Mouse (Mus musculus): ENCODE results near the gene Tfap2e. TPM values are rescaled to one million over a fixed set of nuclear protein-coding genes. Genes with fewer than 3 reads are reported as not detected.

The Tfap2e gene
- polyA plus RNA-seq, 1 experiment, result 0.39 TPM

- H3K36me3 ChIP-seq (ENCODE audit: control insufficient read depth, insufficient read depth, low read length, poor library complexity, severe bottlenecking), result no peaks in the 10 kb centered on the region
- no peaks in the 10 kb centered on the region for H3K4me1 ChIP-seq (ENCODE audit: control insufficient read depth, insufficient read depth, low read length)
- no peaks in the 10 kb centered on the region for H3K9me3 ChIP-seq (replicated peaks; ENCODE audit: control insufficient read depth, insufficient read depth, low read length, poor library complexity, severe bottlenecking)
- no peak overlapping the region for H3K4me3 ChIP-seq (ENCODE audit: low read depth, low read length)
- H3K27ac ChIP-seq (ENCODE audit: insufficient read depth, low read length), result no peak overlapping the region
- H3K27me3 ChIP-seq (ENCODE audit: control insufficient read depth, insufficient read depth, low read length, poor library complexity, severe bottlenecking), result no peaks in the 10 kb centered on the region
- H3K9ac ChIP-seq (ENCODE audit: low read depth, poor library complexity, severe bottlenecking), result no peak overlapping the region
- TF ChIP-seq CTCF (IDR thresholded peaks at IDR 0.05; ENCODE audit: low read depth, low read length), result no peak
- TF ChIP-seq POLR2A (IDR thresholded peaks at IDR 0.05; ENCODE audit: insufficient read depth, low read length), result no peak
- TF ChIP-seq EP300 (IDR thresholded peaks at IDR 0.05; ENCODE audit: insufficient read depth, low read depth, low read length), result no peak
Measured at GRCm38 (mm10) chr4:126775182-126775581, 39.1 kb upstream of the Tfap2e start.

- no peak overlapping the region for H3K9ac ChIP-seq (ENCODE audit: low read depth, poor library complexity, severe bottlenecking)
- no peaks in the 10 kb centered on the region for H3K27me3 ChIP-seq (ENCODE audit: control insufficient read depth, insufficient read depth, low read length, poor library complexity, severe bottlenecking)
- H3K27ac ChIP-seq (ENCODE audit: insufficient read depth, low read length), result no peak overlapping the region
- no peaks in the 10 kb centered on the region for H3K4me1 ChIP-seq (ENCODE audit: control insufficient read depth, insufficient read depth, low read length)
- no peaks in the 10 kb centered on the region for H3K9me3 ChIP-seq (replicated peaks; ENCODE audit: control insufficient read depth, insufficient read depth, low read length, poor library complexity, severe bottlenecking)
- H3K36me3 ChIP-seq (ENCODE audit: control insufficient read depth, insufficient read depth, low read length, poor library complexity, severe bottlenecking), result no peaks in the 10 kb centered on the region
- TF ChIP-seq EP300 (IDR thresholded peaks at IDR 0.05; ENCODE audit: insufficient read depth, low read depth, low read length) (no peak), POLR2A (IDR thresholded peaks at IDR 0.05; ENCODE audit: insufficient read depth, low read length) (no peak), CTCF (IDR thresholded peaks at IDR 0.05; ENCODE audit: low read depth, low read length) (no peak)
- H3K4me3 ChIP-seq (ENCODE audit: low read depth, low read length), result no peak overlapping the region
Measured at GRCm38 (mm10) chr4:126773871-126774270, 37.8 kb upstream of the Tfap2e start.

- Histone ChIP-seq H3K4me1 (ENCODE audit: control insufficient read depth, insufficient read depth, low read length) (no peaks in the 10 kb centered on the region), H3K36me3 (ENCODE audit: control insufficient read depth, insufficient read depth, low read length, poor library complexity, severe bottlenecking) (no peaks in the 10 kb centered on the region), H3K27me3 (ENCODE audit: control insufficient read depth, insufficient read depth, low read length, poor library complexity, severe bottlenecking) (no peaks in the 10 kb centered on the region), H3K9ac (ENCODE audit: low read depth, poor library complexity, severe bottlenecking) (no peak overlapping the region), H3K27ac (ENCODE audit: insufficient read depth, low read length) (no peak overlapping the region), H3K4me3 (ENCODE audit: low read depth, low read length) (no peak overlapping the region), H3K9me3 (replicated peaks; ENCODE audit: control insufficient read depth, insufficient read depth, low read length, poor library complexity, severe bottlenecking) (no peaks in the 10 kb centered on the region)
- no peak for TF ChIP-seq CTCF (IDR thresholded peaks at IDR 0.05; ENCODE audit: low read depth, low read length)
- no peak for TF ChIP-seq POLR2A (IDR thresholded peaks at IDR 0.05; ENCODE audit: insufficient read depth, low read length)
- TF ChIP-seq EP300 (IDR thresholded peaks at IDR 0.05; ENCODE audit: insufficient read depth, low read depth, low read length), result no peak
Measured at GRCm38 (mm10) chr4:126770831-126771230, 34.8 kb upstream of the Tfap2e start.

GRCm38 (mm10) chr4:126769800-126770563 is 33.9 kb upstream of the Tfap2e start:
- H3K27me3 ChIP-seq (ENCODE audit: control insufficient read depth, insufficient read depth, low read length, poor library complexity, severe bottlenecking), result no peaks in the 10 kb centered on the region
- H3K36me3 ChIP-seq (ENCODE audit: control insufficient read depth, insufficient read depth, low read length, poor library complexity, severe bottlenecking), result no peaks in the 10 kb centered on the region
- no peaks in the 10 kb centered on the region for H3K4me1 ChIP-seq (ENCODE audit: control insufficient read depth, insufficient read depth, low read length)
- no peak overlapping the region for H3K27ac ChIP-seq (ENCODE audit: insufficient read depth, low read length)
- no peak for TF ChIP-seq CTCF (IDR thresholded peaks at IDR 0.05; ENCODE audit: low read depth, low read length)
- TF ChIP-seq POLR2A (IDR thresholded peaks at IDR 0.05; ENCODE audit: insufficient read depth, low read length), result no peak
- no peak for TF ChIP-seq EP300 (IDR thresholded peaks at IDR 0.05; ENCODE audit: insufficient read depth, low read depth, low read length)
- H3K4me3 ChIP-seq (ENCODE audit: low read depth, low read length), result no peak overlapping the region
- H3K9ac ChIP-seq (ENCODE audit: low read depth, poor library complexity, severe bottlenecking), result no peak overlapping the region
- no peaks in the 10 kb centered on the region for H3K9me3 ChIP-seq (replicated peaks; ENCODE audit: control insufficient read depth, insufficient read depth, low read length, poor library complexity, severe bottlenecking)

GRCm38 (mm10) chr4:126763483-126763882 is 27.4 kb upstream of the Tfap2e start:
- H3K36me3 ChIP-seq (ENCODE audit: control insufficient read depth, insufficient read depth, low read length, poor library complexity, severe bottlenecking), result no peaks in the 10 kb centered on the region
- no peaks in the 10 kb centered on the region for H3K4me1 ChIP-seq (ENCODE audit: control insufficient read depth, insufficient read depth, low read length)
- no peak overlapping the region for H3K4me3 ChIP-seq (ENCODE audit: low read depth, low read length)
- no peak overlapping the region for H3K27ac ChIP-seq (ENCODE audit: insufficient read depth, low read length)
- no peak overlapping the region for H3K9ac ChIP-seq (ENCODE audit: low read depth, poor library complexity, severe bottlenecking)
- no peaks in the 10 kb centered on the region for H3K9me3 ChIP-seq (replicated peaks; ENCODE audit: control insufficient read depth, insufficient read depth, low read length, poor library complexity, severe bottlenecking)
- no peaks in the 10 kb centered on the region for H3K27me3 ChIP-seq (ENCODE audit: control insufficient read depth, insufficient read depth, low read length, poor library complexity, severe bottlenecking)
- no peak for TF ChIP-seq EP300 (IDR thresholded peaks at IDR 0.05; ENCODE audit: insufficient read depth, low read depth, low read length)
- TF ChIP-seq POLR2A (IDR thresholded peaks at IDR 0.05; ENCODE audit: insufficient read depth, low read length), result no peak
- no peak for TF ChIP-seq CTCF (IDR thresholded peaks at IDR 0.05; ENCODE audit: low read depth, low read length)

- no peaks in the 10 kb centered on the region for H3K4me1 ChIP-seq (ENCODE audit: control insufficient read depth, insufficient read depth, low read length)
- H3K9ac ChIP-seq (ENCODE audit: low read depth, poor library complexity, severe bottlenecking), result no peak overlapping the region
- TF ChIP-seq CTCF (IDR thresholded peaks at IDR 0.05; ENCODE audit: low read depth, low read length), result no peak
- TF ChIP-seq POLR2A (IDR thresholded peaks at IDR 0.05; ENCODE audit: insufficient read depth, low read length), result no peak
- no peak for TF ChIP-seq EP300 (IDR thresholded peaks at IDR 0.05; ENCODE audit: insufficient read depth, low read depth, low read length)
- no peak overlapping the region for H3K27ac ChIP-seq (ENCODE audit: insufficient read depth, low read length)
- H3K27me3 ChIP-seq (ENCODE audit: control insufficient read depth, insufficient read depth, low read length, poor library complexity, severe bottlenecking), result no peaks in the 10 kb centered on the region
- no peaks in the 10 kb centered on the region for H3K36me3 ChIP-seq (ENCODE audit: control insufficient read depth, insufficient read depth, low read length, poor library complexity, severe bottlenecking)
- no peak overlapping the region for H3K4me3 ChIP-seq (ENCODE audit: low read depth, low read length)
- no peaks in the 10 kb centered on the region for H3K9me3 ChIP-seq (replicated peaks; ENCODE audit: control insufficient read depth, insufficient read depth, low read length, poor library complexity, severe bottlenecking)
Measured at GRCm38 (mm10) chr4:126762586-126763359, 26.7 kb upstream of the Tfap2e start.
